ENCODE assay signal across 9 mouse cellular contexts in the genomic region with DNA sequence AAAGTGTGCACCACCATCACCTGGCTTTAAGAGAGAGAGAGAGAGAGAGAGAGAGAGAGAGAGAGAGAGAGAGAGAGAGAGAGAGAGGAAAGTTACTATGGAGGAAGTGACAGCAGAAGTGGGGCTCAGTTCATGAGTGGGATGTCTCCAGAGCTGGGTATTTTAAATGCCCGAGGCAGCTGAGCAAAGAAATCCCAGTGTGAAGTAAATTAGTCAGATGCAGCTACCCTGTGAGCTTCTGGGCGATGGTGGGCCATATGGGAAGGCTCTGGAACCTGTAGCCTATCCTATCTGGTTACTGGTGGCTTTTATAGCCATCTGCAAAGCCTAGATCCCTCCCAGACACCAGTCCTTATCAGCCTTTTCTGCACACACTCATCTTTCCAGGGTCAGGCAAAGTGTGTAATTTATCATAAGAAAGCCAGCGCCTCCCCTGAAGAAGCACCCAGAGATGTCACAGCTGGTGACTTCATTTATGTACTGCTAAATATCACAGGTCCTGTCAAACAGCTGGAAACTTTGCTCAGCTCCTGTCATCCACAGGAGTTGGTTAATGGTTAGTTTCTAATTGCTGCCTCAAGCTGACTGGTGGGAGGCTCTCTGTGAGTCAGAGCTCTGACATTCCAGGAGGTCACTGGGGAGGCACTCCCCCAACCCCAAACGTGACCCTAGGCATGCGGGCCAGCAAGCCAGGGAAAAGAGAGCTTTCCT.
DNase-seq lines count a peak whose midpoint lies in the region; ATAC-seq and TF ChIP-seq lines count a peak whose summit lies in the region.
"Had no signal": no experiment of that assay in that cellular context is flagged by ENCODE, and none has a peak within 500 bp of the region (broad histone marks: within the 10 kb centered on the region; RNA-seq: fewer than 3 reads in every experiment).

No protein-coding gene starts in this region.

- no peaks in the 10 kb centered on the region for H3K27me3 ChIP-seq in kidney, postnatal 0 days (ENCODE audit: insufficient read depth, low read length)

- no peak for TF ChIP-seq CTCF in kidney, postnatal 0 days (IDR thresholded peaks at IDR 0.05; ENCODE audit: low read depth)

- no peak overlapping the region for H3K4me3 ChIP-seq in kidney, postnatal 0 days (replicated peaks; ENCODE audit: low read depth, low read length)

- WGBS in kidney, postnatal 0 days, result 11% methylated on average over 5 of the region's 5 CpGs

- H3K4me1 ChIP-seq in kidney, postnatal 0 days (replicated peaks; ENCODE audit: insufficient read depth, low read length), result peaks cover 13% of the 10 kb centered on the region

- no peaks in the 10 kb centered on the region for H3K36me3 ChIP-seq in kidney, postnatal 0 days (ENCODE audit: insufficient read depth, low read length)
- H3K36me3 ChIP-seq: G1E had no signal

- peak; percentile 87 for ATAC-seq in kidney, postnatal 0 days (replicated peaks; ENCODE audit: low FRiP score, low read depth)
- ATAC-seq in megakaryocyte-erythroid progenitor cell, adult 5-6 weeks (replicated peaks; ENCODE audit: low FRiP score, low TSS enrichment, poor library complexity, severe bottlenecking), result peak; percentile 95
- ATAC-seq in cerebellum, adult (ENCODE audit: insufficient number of reproducible peaks, low FRiP score, low TSS enrichment), result no peak

- no peak overlapping the region for H3K9ac ChIP-seq in kidney, postnatal 0 days (ENCODE audit: low read depth, low read length)

- no peaks in the 10 kb centered on the region for H3K9me3 ChIP-seq in kidney, postnatal 0 days (replicated peaks; ENCODE audit: low read length)
- H3K9me3 ChIP-seq: G1E had no signal

- no peak overlapping the region for H3K4me2 ChIP-seq in kidney, postnatal 0 days (ENCODE audit: low read length)

- H3K27ac ChIP-seq in kidney, postnatal 0 days, result peak overlapping the region; percentile 44; the same call in 1 of the 2 replicates

- peak; percentile 24 for DNase-seq in 3134 (ENCODE audit: extremely low read depth, insufficient read length, low spot score)
- DNase-seq in adrenal gland, postnatal 36 days, result peak; percentile 42 to 51
- peak; percentile 45 for DNase-seq in heart, adult 8-10 months (ENCODE audit: low spot score)
- peak; percentile 82 for DNase-seq in kidney, postnatal 0 days (ENCODE audit: low spot score)
- DNase-seq in layer of hippocampus, postnatal 14 days (ENCODE audit: low spot score in 2 of 2), result no peak
- DNase-seq in cerebellum, adult 11 months, result no peak

Comparison
In these comparisons a context has a peak if more than half of its experiments do, and no peak if none do; other contexts are left out.
1. DNase-seq: peak in 3134 (single experiment), adrenal gland, postnatal 36 days (2 of 2), heart, adult 8-10 months (single experiment) and kidney, postnatal 0 days (single experiment); none in layer of hippocampus, postnatal 14 days (0 of 2) and cerebellum, adult 11 months (single experiment).